In genomic region chr17:25876347-25876915, GRCm38 (mm10) we compare ENCODE assay signal across 8 mouse cellular contexts. TPM values are rescaled to one million over a fixed set of nuclear protein-coding genes. Genes with fewer than 3 reads are reported as not detected.
DNase-seq lines count a peak whose midpoint lies in the region; ATAC-seq and TF ChIP-seq lines count a peak whose summit lies in the region.

No protein-coding gene starts in this region.

- no peak for TF ChIP-seq POLR2A in bone marrow, adult 2 months (IDR thresholded peaks at IDR 0.05; ENCODE audit: borderline replicate concordance, control insufficient read depth, low read depth, low read length)

- no peak overlapping the region for H3K27ac ChIP-seq in bone marrow, adult 2 months (ENCODE audit: control insufficient read depth, insufficient read depth, low read depth, low read length, poor library complexity)
- H3K27ac ChIP-seq in intestine, embryonic 14.5 days (ENCODE audit: low read depth), result no peak overlapping the region
- H3K27ac ChIP-seq in liver, embryonic 14.5 days, result no peak overlapping the region

- ATAC-seq in intestine, embryonic 14.5 days (replicated peaks; ENCODE audit: low FRiP score, low TSS enrichment, low read depth), result no peak
- no peak for ATAC-seq in liver, embryonic 14.5 days (ENCODE audit: insufficient read depth)
- no peak for ATAC-seq in CD4-positive, CD25-positive, alpha-beta regulatory T cell, adult 4 months
- no peak for ATAC-seq in megakaryocyte-erythroid progenitor cell, adult 5-6 weeks (replicated peaks; ENCODE audit: low FRiP score, low TSS enrichment, poor library complexity, severe bottlenecking)

- H3K9ac ChIP-seq in intestine, embryonic 14.5 days (ENCODE audit: low read length), result peak overlapping the region; percentile 59
- peak overlapping the region; percentile 75 for H3K9ac ChIP-seq in liver, embryonic 14.5 days (replicated peaks)

- TF ChIP-seq CTCF in bone marrow, adult 2 months (IDR thresholded peaks at IDR 0.05; ENCODE audit: control insufficient read depth, insufficient read depth, low read length), result no peak
- no peak for TF ChIP-seq CTCF in liver, embryonic 14.5 days (IDR thresholded peaks at IDR 0.05; ENCODE audit: low read depth)

- H3K9me3 ChIP-seq in intestine, embryonic 14.5 days (ENCODE audit: control insufficient read depth, low read length), result no peaks in the 10 kb centered on the region
- H3K9me3 ChIP-seq in liver, embryonic 14.5 days (ENCODE audit: control insufficient read depth, low read length), result no peaks in the 10 kb centered on the region

- H3K4me3 ChIP-seq in bone marrow, adult 2 months (replicated peaks; ENCODE audit: control insufficient read depth, low read depth, low read length), result peak overlapping the region; percentile 13
- H3K4me3 ChIP-seq in intestine, embryonic 14.5 days (ENCODE audit: low read depth, low read length), result peak overlapping the region; percentile 90
- peak overlapping the region; percentile 91 to 93 for H3K4me3 ChIP-seq in liver, embryonic 14.5 days (ENCODE audit: insufficient read depth in 1 of 2, low read depth in 2 of 2, low read length in 2 of 2)

- DNase-seq in cerebellum, adult 9-11 months, result peak; percentile 72
- DNase-seq in cerebellum, postnatal 14 days, result no peak
- DNase-seq in intestine, embryonic 14.5 days (ENCODE audit: low spot score), result no peak
- no peak for DNase-seq in liver, embryonic 14.5 days (ENCODE audit: low read depth in 3 of 3, low spot score in 3 of 3)
- DNase-seq in urinary bladder, postnatal 14 days (ENCODE audit: low spot score), result no peak

- no peak for TF ChIP-seq EP300 in liver, embryonic 14.5 days (IDR thresholded peaks at IDR 0.05; ENCODE audit: low read depth)

- peaks cover 19% of the 10 kb centered on the region for H3K36me3 ChIP-seq in intestine, embryonic 14.5 days (ENCODE audit: control insufficient read depth, insufficient read depth, low read length)
- peaks cover 3% of the 10 kb centered on the region; the same call in 1 of the 2 replicates for H3K36me3 ChIP-seq in liver, embryonic 14.5 days (replicated peaks; ENCODE audit: control insufficient read depth, insufficient read depth, low read depth)

- H3K4me2 ChIP-seq in intestine, embryonic 14.5 days (ENCODE audit: low read length), result peak overlapping the region; percentile 88
- peak overlapping the region; percentile 94 for H3K4me2 ChIP-seq in liver, embryonic 14.5 days (ENCODE audit: low read depth)

- H3K4me1 ChIP-seq in bone marrow, adult 2 months (ENCODE audit: control insufficient read depth, insufficient read depth, low read length), result peaks cover 5% of the 10 kb centered on the region
- peaks cover 18% of the 10 kb centered on the region for H3K4me1 ChIP-seq in intestine, embryonic 14.5 days (replicated peaks; ENCODE audit: control insufficient read depth, insufficient read depth, low read length)
- H3K4me1 ChIP-seq in liver, embryonic 14.5 days (replicated peaks; ENCODE audit: control insufficient read depth in 2 of 2, insufficient read depth in 2 of 2, low read length in 1 of 2), result peaks cover 4 to 21% of the 10 kb centered on the region in 2 experiments

- H3K27me3 ChIP-seq in intestine, embryonic 14.5 days (replicated peaks; ENCODE audit: control insufficient read depth, insufficient read depth, low read length), result no peaks in the 10 kb centered on the region
- H3K27me3 ChIP-seq in liver, embryonic 14.5 days (ENCODE audit: control insufficient read depth, insufficient read depth, low read length), result no peaks in the 10 kb centered on the region

- 70% methylated on average over 10 of the region's 10 CpGs for WGBS in bone marrow, adult 2 months
- WGBS in intestine, embryonic 14.5 days, result 61% methylated on average over 10 of the region's 10 CpGs
- 64% methylated on average over 10 of the region's 10 CpGs for WGBS in liver, embryonic 14.5 days (ENCODE audit: insufficient replicate concordance)

RNA-seq across cellular contexts. Expression of gene Mettl26, which starts 1.6 kb away (rescaled TPM):
- 25.6 and 30.0 TPM in 2 replicates for polyA plus RNA-seq in bone marrow, adult 2 months (2011; ENCODE audit: insufficient read depth, insufficient read length, low replicate concordance, missing spikeins)
- polyA plus RNA-seq in intestine, embryonic 14.5 days (2014; fragmentation: Nextera tagmentation; extraction: Ambion mirVana), result 63.2 and 64.1 TPM in 2 replicates
- 45.3 and 47.6 TPM in 2 replicates for polyA plus RNA-seq in liver, embryonic 14.5 days (2012; rRNA removed)
- polyA plus RNA-seq in liver, embryonic 14.5 days (2014; fragmentation: Nextera tagmentation; extraction: Ambion mirVana), result 46.5 and 50.3 TPM in 2 replicates
- 100 to 1,000 TPM in 1 of 2 experiments, 10 to 100 TPM in 1; 82.7 to 124 TPM for polyA plus RNA-seq in CD4-positive, CD25-positive, alpha-beta regulatory T cell, adult 4 months (2017; shearing (Covaris generic))
- total RNA-seq in megakaryocyte-erythroid progenitor cell, adult 5-6 weeks (2014; fragmentation: Nextera tagmentation), result 26.3 and 37.6 TPM in 2 replicates
- 9.3 and 19.8 TPM in 2 replicates for total RNA-seq in megakaryocyte-erythroid progenitor cell, adult 5-6 weeks (2017)

RNA-seq across cellular contexts. Expression of gene Wfikkn1, which starts 4.2 kb away (rescaled TPM):
- polyA plus RNA-seq in bone marrow, adult 2 months (2011; ENCODE audit: insufficient read depth, insufficient read length, low replicate concordance, missing spikeins), result 1.6 and 2.2 TPM in 2 replicates
- polyA plus RNA-seq in intestine, embryonic 14.5 days (2014; fragmentation: Nextera tagmentation; extraction: Ambion mirVana), result 0.40 and 0.69 TPM in 2 replicates
- 0.54 and 0.71 TPM in 2 replicates for polyA plus RNA-seq in liver, embryonic 14.5 days (2012; rRNA removed)
- 0.52 and 0.67 TPM in 2 replicates for polyA plus RNA-seq in liver, embryonic 14.5 days (2014; fragmentation: Nextera tagmentation; extraction: Ambion mirVana)
- polyA plus RNA-seq in CD4-positive, CD25-positive, alpha-beta regulatory T cell, adult 4 months (2017; shearing (Covaris generic)), result 1 to 10 TPM in 1 of 2 experiments, under 1 TPM in 1; 0.94 to 1.3 TPM
- 0.87 TPM in 1 of 2 replicates, not detected in the other for total RNA-seq in megakaryocyte-erythroid progenitor cell, adult 5-6 weeks (2014; fragmentation: Nextera tagmentation)
- total RNA-seq in megakaryocyte-erythroid progenitor cell, adult 5-6 weeks (2017), result 0.19 and 1.4 TPM in 2 replicates

RNA-seq across cellular contexts. Expression of gene Mcrip2, which starts 7.9 kb away (rescaled TPM):
- polyA plus RNA-seq in bone marrow, adult 2 months (2011; ENCODE audit: insufficient read depth, insufficient read length, low replicate concordance, missing spikeins), result 6.8 and 12.7 TPM in 2 replicates
- polyA plus RNA-seq in intestine, embryonic 14.5 days (2014; fragmentation: Nextera tagmentation; extraction: Ambion mirVana), result 44.1 and 61.2 TPM in 2 replicates
- polyA plus RNA-seq in liver, embryonic 14.5 days (2012; rRNA removed), result 22.1 and 23.1 TPM in 2 replicates
- polyA plus RNA-seq in liver, embryonic 14.5 days (2014; fragmentation: Nextera tagmentation; extraction: Ambion mirVana), result 44.0 and 44.9 TPM in 2 replicates
- polyA plus RNA-seq in CD4-positive, CD25-positive, alpha-beta regulatory T cell, adult 4 months (2017; shearing (Covaris generic)), result 1 to 10 TPM; 2.7 to 5.5 TPM
- total RNA-seq in megakaryocyte-erythroid progenitor cell, adult 5-6 weeks (2014; fragmentation: Nextera tagmentation), result 87.4 and 109 TPM in 2 replicates
- total RNA-seq in megakaryocyte-erythroid progenitor cell, adult 5-6 weeks (2017), result 35.6 and 40.8 TPM in 2 replicates

RNA-seq across cellular contexts. Expression of gene Wdr90, which starts 15.1 kb away (rescaled TPM):
- 31.1 and 62.0 TPM in 2 replicates for polyA plus RNA-seq in bone marrow, adult 2 months (2011; ENCODE audit: insufficient read depth, insufficient read length, low replicate concordance, missing spikeins)
- polyA plus RNA-seq in intestine, embryonic 14.5 days (2014; fragmentation: Nextera tagmentation; extraction: Ambion mirVana), result 18.2 and 19.8 TPM in 2 replicates
- 18.1 and 19.6 TPM in 2 replicates for polyA plus RNA-seq in liver, embryonic 14.5 days (2012; rRNA removed)
- 7.5 and 11.1 TPM in 2 replicates for polyA plus RNA-seq in liver, embryonic 14.5 days (2014; fragmentation: Nextera tagmentation; extraction: Ambion mirVana)
- polyA plus RNA-seq in CD4-positive, CD25-positive, alpha-beta regulatory T cell, adult 4 months (2017; shearing (Covaris generic)), result 1 to 10 TPM; 3.4 to 6.8 TPM
- total RNA-seq in megakaryocyte-erythroid progenitor cell, adult 5-6 weeks (2014; fragmentation: Nextera tagmentation), result 43.3 and 47.4 TPM in 2 replicates
- 4.6 and 10.0 TPM in 2 replicates for total RNA-seq in megakaryocyte-erythroid progenitor cell, adult 5-6 weeks (2017)

RNA-seq across cellular contexts. Expression of gene Rhot2, which starts 31.8 kb away (rescaled TPM):
- 33.5 and 50.5 TPM in 2 replicates for polyA plus RNA-seq in bone marrow, adult 2 months (2011; ENCODE audit: insufficient read depth, insufficient read length, low replicate concordance, missing spikeins)
- 10.4 and 11.5 TPM in 2 replicates for polyA plus RNA-seq in intestine, embryonic 14.5 days (2014; fragmentation: Nextera tagmentation; extraction: Ambion mirVana)
- 33.3 and 34.7 TPM in 2 replicates for polyA plus RNA-seq in liver, embryonic 14.5 days (2012; rRNA removed)
- 4.2 and 5.3 TPM in 2 replicates for polyA plus RNA-seq in liver, embryonic 14.5 days (2014; fragmentation: Nextera tagmentation; extraction: Ambion mirVana)
- polyA plus RNA-seq in CD4-positive, CD25-positive, alpha-beta regulatory T cell, adult 4 months (2017; shearing (Covaris generic)), result 10 to 100 TPM; 19.1 to 47.0 TPM
- 51.2 and 54.8 TPM in 2 replicates for total RNA-seq in megakaryocyte-erythroid progenitor cell, adult 5-6 weeks (2014; fragmentation: Nextera tagmentation)
- 21.3 and 27.4 TPM in 2 replicates for total RNA-seq in megakaryocyte-erythroid progenitor cell, adult 5-6 weeks (2017)

Comparison
In these comparisons a context has a peak if more than half of its experiments do, and no peak if none do; other contexts are left out.
1. H3K4me3 ChIP-seq: peak in every context shown above with its lines; median percentile 92 in liver, embryonic 14.5 days; 90 in intestine, embryonic 14.5 days; 13 in bone marrow, adult 2 months.